8 mouse cellular contexts compared by ENCODE assay signal in the genomic region with DNA sequence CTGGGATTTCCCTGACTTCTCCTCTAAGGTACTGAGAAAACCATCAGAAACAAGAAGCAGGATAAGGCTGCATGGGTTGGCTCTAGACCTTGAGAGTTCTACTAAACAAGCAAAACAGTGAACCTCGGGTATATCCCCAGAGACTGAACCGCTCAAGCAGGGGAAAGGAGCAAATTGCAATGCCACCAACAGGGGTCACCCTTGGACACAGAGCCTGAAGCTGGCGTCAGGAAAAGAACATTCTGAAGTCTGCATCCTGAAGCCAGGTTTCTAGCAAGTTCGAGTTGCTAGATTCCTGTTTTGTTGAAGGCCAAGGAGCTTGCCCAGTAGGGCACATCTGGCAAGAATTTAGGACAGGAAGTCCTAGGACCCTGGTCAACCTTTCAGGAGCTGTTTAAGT. TPM values are rescaled to one million over a fixed set of nuclear protein-coding genes. Genes with fewer than 3 reads are reported as not detected.
DNase-seq lines count a peak whose midpoint lies in the region; ATAC-seq and TF ChIP-seq lines count a peak whose summit lies in the region.
"Had no signal": no experiment of that assay in that cellular context is flagged by ENCODE, and none has a peak within 500 bp of the region (broad histone marks: within the 10 kb centered on the region; RNA-seq: fewer than 3 reads in every experiment).

No protein-coding gene starts in this region.

- H3K36me3 ChIP-seq in lung, embryonic 14.5 days (ENCODE audit: insufficient read depth), result no peaks in the 10 kb centered on the region
- no peaks in the 10 kb centered on the region for H3K36me3 ChIP-seq in small intestine, adult 2 months (ENCODE audit: control insufficient read depth, insufficient read depth, low read length)
- H3K36me3 ChIP-seq: limb, embryonic 12.5 days had no signal

- no peaks in the 10 kb centered on the region for H3K9me3 ChIP-seq in lung, embryonic 14.5 days (ENCODE audit: low read depth, low read length)
- H3K9me3 ChIP-seq: limb, embryonic 12.5 days had no signal

- peak; percentile 84 for DNase-seq in 3T3-L1 (ENCODE audit: low read depth, low spot score)
- DNase-seq in CD4-positive, CD25-positive, alpha-beta regulatory T cell, adult 2 months (ENCODE audit: low read depth, low spot score), result peak; percentile 80
- peak; percentile 72 for DNase-seq in forelimb bud, embryonic 11.5 days (ENCODE audit: low read depth, low spot score)
- peak; percentile 83 to 91 for DNase-seq in kidney, postnatal 25 days
- DNase-seq in lung, embryonic 14.5 days, result peak; percentile 91

- no peak for ATAC-seq in lung, embryonic 14.5 days (ENCODE audit: insufficient read depth)

- TF ChIP-seq POLR2A in bone marrow, adult 2 months (IDR thresholded peaks at IDR 0.05; ENCODE audit: borderline replicate concordance, control insufficient read depth, low read depth, low read length), result no peak
- TF ChIP-seq POLR2A in small intestine, adult 2 months (IDR thresholded peaks at IDR 0.05; ENCODE audit: low read depth, low read length), result no peak

- no peak overlapping the region for H3K4me2 ChIP-seq in lung, embryonic 14.5 days
- H3K4me2 ChIP-seq: limb, embryonic 12.5 days had no signal

- H3K27me3 ChIP-seq in lung, embryonic 14.5 days (ENCODE audit: insufficient read depth, low read length), result peaks cover 17% of the 10 kb centered on the region
- H3K27me3 ChIP-seq in small intestine, adult 2 months (ENCODE audit: control insufficient read depth, insufficient read depth, low read length), result peaks cover 8% of the 10 kb centered on the region; the same call in 1 of the 2 replicates

- no peak overlapping the region for H3K27ac ChIP-seq in bone marrow, adult 2 months (ENCODE audit: control insufficient read depth, insufficient read depth, low read depth, low read length, poor library complexity)
- H3K27ac ChIP-seq in lung, embryonic 14.5 days (ENCODE audit: low read depth), result 0 out of 2 replicates have a peak overlapping the region, but pooled peaks have one; percentile 4
- no peak overlapping the region for H3K27ac ChIP-seq in small intestine, adult 2 months (ENCODE audit: insufficient read depth, low read depth, low read length)
- H3K27ac ChIP-seq: limb, embryonic 12.5 days had no signal

- no peak overlapping the region for H3K9ac ChIP-seq in lung, embryonic 14.5 days
- H3K9ac ChIP-seq: limb, embryonic 12.5 days had no signal

- H3K4me1 ChIP-seq in bone marrow, adult 2 months (ENCODE audit: control insufficient read depth, insufficient read depth, low read length), result no peaks in the 10 kb centered on the region
- no peaks in the 10 kb centered on the region; the same call in 1 of the 2 replicates for H3K4me1 ChIP-seq in lung, embryonic 14.5 days (ENCODE audit: insufficient read depth)
- H3K4me1 ChIP-seq in small intestine, adult 2 months (ENCODE audit: control insufficient read depth, insufficient read depth, insufficient read length, low read length), result no peaks in the 10 kb centered on the region

- peak; percentile 78 for TF ChIP-seq CTCF in bone marrow, adult 2 months (IDR thresholded peaks at IDR 0.05; ENCODE audit: control insufficient read depth, insufficient read depth, low read length)
- TF ChIP-seq CTCF in lung, embryonic 14.5 days (IDR thresholded peaks at IDR 0.05; ENCODE audit: low read depth), result peak; percentile 89
- TF ChIP-seq CTCF in small intestine, adult 2 months (IDR thresholded peaks at IDR 0.05; ENCODE audit: extremely low read depth, insufficient read length, insufficient replicate concordance, low read depth, low read length), result peak; percentile 86; the same call in 1 of the 2 replicates

- H3K4me3 ChIP-seq in bone marrow, adult 2 months (replicated peaks; ENCODE audit: control insufficient read depth, low read depth, low read length), result no peak overlapping the region
- H3K4me3 ChIP-seq in lung, embryonic 14.5 days (ENCODE audit: low read depth, low read length), result no peak overlapping the region
- H3K4me3 ChIP-seq in small intestine, adult 2 months (ENCODE audit: low read depth, low read length), result no peak overlapping the region
- H3K4me3 ChIP-seq: limb, embryonic 12.5 days had no signal

- WGBS in bone marrow, adult 2 months, result 5% methylated on average over 4 of the region's 4 CpGs
- WGBS in lung, embryonic 14.5 days, result 10% methylated on average over 4 of the region's 4 CpGs
- 7% methylated on average over 4 of the region's 4 CpGs for whole genome bisulfite sequencing in small intestine, adult 2 months

RNA-seq across cellular contexts. Expression of a gene that starts 2.7 kb away (rescaled TPM):
- polyA plus RNA-seq in bone marrow, adult 2 months (2011; ENCODE audit: insufficient read depth, insufficient read length, low replicate concordance, missing spikeins), result 1.2 TPM in 1 of 2 replicates, not detected in the other
- 1.7 TPM in 2 replicates for polyA plus RNA-seq in lung, embryonic 14.5 days (2014; fragmentation: Nextera tagmentation; extraction: Ambion mirVana)
- 0.19 and 0.27 TPM in 2 replicates for polyA plus RNA-seq in small intestine, adult 2 months (2012; rRNA removed)
